Mouse (Mus musculus) cortical plate, adult 2 months (tissue): Measurements from ENCODE around the gene Gm10778. TPM values are rescaled to one million over a fixed set of nuclear protein-coding genes. Genes with fewer than 3 reads are reported as not detected.
"Not testable (repeated sequence)": the region's sequence is repeated elsewhere in the genome, so short reads cannot be mapped to it uniquely, and the experiment has no call there.

Experiments
- H3K27ac ChIP-seq: fragments of 200-500 bp; 2 replicates; pipeline ENCODE4 v1.5.1; 2012; ENCODE audit warnings: low read length, control low read depth, inconsistent platforms; ENCODE audit not compliant: insufficient read depth
- H3K4me1 ChIP-seq: fragments of 200-500 bp; 2 replicates; pipeline ENCODE4 v1.6.1; 2011; ENCODE audit warnings: low read length; ENCODE audit not compliant: control insufficient read depth, insufficient read depth
- H3K4me3 ChIP-seq: fragments of 200-500 bp; 2 replicates; pipeline ENCODE4 v1.5.1; 2011; ENCODE audit warnings: mild to moderate bottlenecking, low read length, control low read depth; ENCODE audit not compliant: insufficient read depth
- CTCF ChIP-seq: fragments of 200-500 bp; IDR thresholded peaks from 2 replicates; pipeline ENCODE4 v1.5.1; 2011; ENCODE audit warnings: mild to moderate bottlenecking, control low read depth, low read length; ENCODE audit not compliant: insufficient read depth; ENCODE audit errors: extremely low read depth
- POLR2A ChIP-seq: fragments of 200-500 bp; IDR thresholded peaks from 2 replicates; pipeline ENCODE4 v1.6.1; 2011; ENCODE audit warnings: mild to moderate bottlenecking, low read length, control low read depth; ENCODE audit not compliant: insufficient read depth; ENCODE audit errors: extremely low read depth
- polyA plus RNA-seq: library from polyadenylated mRNA; depleted of rRNA; stranded (reverse); fragments of >200 nt; gene quantifications from 2 replicates; pipeline ENCODE4 v1.2.3, GENCODE M21; 2012; rRNA removed

The Gm10778 gene
- polyA plus RNA-seq = 3.1 and 3.3 TPM in 2 replicates

- peak; percentile 68 for TF ChIP-seq POLR2A
- H3K27ac ChIP-seq = not testable (repeated sequence)
- H3K4me3 ChIP-seq = peak within 1 kb of the TSS; percentile 32
These were observed at the start of gene Gm10778 for GRCm38 (mm10) chr10:81648803-81649775. Gene Gm10778 (plus strand): TSS chr10:81649059.

GRCm38 (mm10) chr10:81599630-81600029, 49.2 kb upstream of the Gm10778 start:
- Histone ChIP-seq H3K27ac (no peak overlapping the region), H3K4me3 (no peak overlapping the region), H3K4me1 (peaks cover 3% of the 10 kb centered on the region)
- no peak for TF ChIP-seq POLR2A
- TF ChIP-seq CTCF = no peak

More at GRCm38 (mm10) chr10:81648803-81649775, at the start of gene Gm10778:
- not testable (repeated sequence) for H3K4me1 ChIP-seq

- no peak overlapping the region for H3K27ac ChIP-seq
- peaks cover 5% of the 10 kb centered on the region for H3K4me1 ChIP-seq
These were observed 48.8 kb upstream of the Gm10778 start for GRCm38 (mm10) chr10:81600096-81600495.

GRCm38 (mm10) chr10:81600738-81601203, 48.1 kb upstream of the Gm10778 start, which contains the start of gene Tle6:
Gene Tle6 (minus strand): TSS chr10:81601073.
- peaks cover 4% of the 10 kb centered on the region for H3K4me1 ChIP-seq

More at GRCm38 (mm10) chr10:81600096-81600495, 48.8 kb upstream of the Gm10778 start:
- H3K4me3 ChIP-seq = no peak overlapping the region
- TF ChIP-seq CTCF (no peak), POLR2A (no peak)

GRCm38 (mm10) chr10:81601396-81601905, 47.4 kb upstream of the Gm10778 start:
- Histone ChIP-seq H3K27ac (no peak overlapping the region), H3K4me1 (peaks cover 4% of the 10 kb centered on the region), H3K4me3 (peak overlapping the region; percentile 1; the same call in 1 of the 2 replicates)
- TF ChIP-seq CTCF = no peak
- TF ChIP-seq POLR2A = no peak

More at GRCm38 (mm10) chr10:81600738-81601203, 48.1 kb upstream of the Gm10778 start, which contains the start of gene Tle6:
- peak within 1 kb of the TSS; percentile 1 for H3K4me3 ChIP-seq
- no peak within 1 kb of the TSS for H3K27ac ChIP-seq
- TF ChIP-seq CTCF = no peak
- no peak for TF ChIP-seq POLR2A

GRCm38 (mm10) chr10:81602741-81603151, 46.1 kb upstream of the Gm10778 start:
- Histone ChIP-seq H3K27ac (no peak overlapping the region), H3K4me3 (no peak overlapping the region), H3K4me1 (peaks cover 6% of the 10 kb centered on the region)

GRCm38 (mm10) chr10:81604019-81604967, 44.6 kb upstream of the Gm10778 start:
- Histone ChIP-seq H3K27ac (no peak overlapping the region), H3K4me3 (peak overlapping the region; percentile 9), H3K4me1 (peaks cover 6% of the 10 kb centered on the region)
- TF ChIP-seq POLR2A = no peak
- TF ChIP-seq CTCF = no peak

More at GRCm38 (mm10) chr10:81602741-81603151, 46.1 kb upstream of the Gm10778 start:
- TF ChIP-seq CTCF (peak; percentile 47), POLR2A (no peak)

GRCm38 (mm10) chr10:81604968-81605665, 43.7 kb upstream of the Gm10778 start:
- peak overlapping the region; percentile 29 for H3K4me3 ChIP-seq
- peaks cover 6% of the 10 kb centered on the region for H3K4me1 ChIP-seq
- no peak overlapping the region for H3K27ac ChIP-seq
- no peak for TF ChIP-seq POLR2A
- TF ChIP-seq CTCF = peak; percentile 91
